Mouse (Mus musculus) olfactory bulb, adult 2 months (tissue): Measurements from ENCODE around the gene Pacsin3.

ENCODE experiments used
- CTCF ChIP-seq: fragments of 200-500 bp; IDR thresholded peaks from 2 replicates; pipeline ENCODE4 v1.5.1; 2012; ENCODE audit warnings: low read depth, mild to moderate bottlenecking, low read length, moderate library complexity; ENCODE audit not compliant: insufficient read depth
- POLR2A ChIP-seq: fragments of 200-500 bp; IDR thresholded peaks from 2 replicates; pipeline ENCODE4 v1.6.1; 2012; ENCODE audit warnings: mild to moderate bottlenecking, low read depth, low read length, moderate library complexity; ENCODE audit not compliant: insufficient read depth

- TF ChIP-seq POLR2A (no peak), CTCF (no peak)
Observed at GRCm38 (mm10) chr2:91248366-91248765, 7.4 kb upstream of the Pacsin3 start.
